Mouse (Mus musculus): ENCODE data around the gene Hrh2.

Hrh2 gene

GRCm38 (mm10) chr13:54176406-54177020 is 15.4 kb upstream of the Hrh2 start:
- no peak for DNase-seq (ENCODE audit: low spot score in 2 of 2)

- DNase-seq (ENCODE audit: low spot score in 2 of 2): no peak
Measured at GRCm38 (mm10) chr13:54177346-54177745, 14.6 kb upstream of the Hrh2 start.

DNA sequence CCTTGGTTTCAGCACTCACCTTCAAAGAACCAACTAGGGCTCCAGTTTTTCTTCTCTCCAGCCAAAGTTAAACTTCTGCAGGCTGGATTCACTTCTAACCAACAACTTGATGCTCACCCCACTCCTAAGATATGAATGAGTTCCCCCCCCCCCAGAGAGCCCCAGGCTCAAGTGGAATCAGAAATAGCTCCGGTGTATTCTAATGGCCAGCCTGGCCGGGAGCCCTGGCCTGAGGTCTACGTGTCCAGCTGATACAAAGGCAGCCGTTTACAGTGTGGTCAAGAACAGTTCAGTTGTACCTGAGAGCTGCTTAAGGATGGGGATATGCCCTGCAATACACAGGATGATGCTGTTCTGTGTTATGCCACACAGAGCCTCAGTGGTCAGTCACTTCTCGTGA is 13.3 kb upstream of the Hrh2 start:
- DNase-seq (ENCODE audit: low spot score in 2 of 2): no peak

DNA sequence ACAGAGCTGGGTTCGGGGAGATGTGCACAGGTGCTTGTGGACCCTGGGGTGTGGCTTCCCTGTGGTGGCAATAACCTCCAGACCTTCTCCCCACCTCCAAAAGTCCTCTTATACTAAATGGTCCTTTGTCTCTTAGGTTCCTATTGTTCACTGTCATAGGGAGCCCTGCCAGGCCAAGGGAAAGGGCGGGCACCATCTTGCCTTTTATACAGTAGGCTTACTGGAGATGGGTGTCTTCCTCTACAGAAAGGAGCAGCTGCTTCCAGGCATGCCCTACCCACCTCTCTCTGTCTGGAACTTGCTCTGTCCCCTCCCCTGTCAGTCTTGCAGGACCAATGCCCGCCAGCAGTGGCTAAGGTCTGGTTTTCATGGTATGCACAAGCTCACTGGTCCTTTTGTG is 12.0 kb upstream of the Hrh2 start:
- DNase-seq (ENCODE audit: low spot score in 2 of 2): no peak

DNA sequence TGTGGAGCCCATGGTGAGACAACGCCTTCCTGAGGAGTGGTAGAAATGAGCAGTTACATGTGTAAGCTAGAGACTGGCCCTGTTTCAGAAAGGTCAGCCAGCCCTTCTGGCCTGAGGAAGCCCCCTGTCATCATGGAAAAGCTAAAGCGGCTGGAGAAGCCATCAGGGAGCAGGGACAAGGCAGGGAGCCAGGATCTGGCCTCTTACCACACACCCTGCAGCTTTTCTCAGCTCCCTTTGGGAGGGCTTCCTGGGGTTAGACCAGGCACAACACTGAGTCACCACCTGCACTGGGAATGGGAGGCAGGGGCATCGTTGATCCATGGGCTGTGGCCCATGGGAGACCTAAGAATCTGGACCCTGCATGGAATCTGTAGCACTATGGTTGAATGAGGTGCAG is 11.5 kb upstream of the Hrh2 start:
- no peak for DNase-seq (ENCODE audit: low spot score in 2 of 2)

DNA sequence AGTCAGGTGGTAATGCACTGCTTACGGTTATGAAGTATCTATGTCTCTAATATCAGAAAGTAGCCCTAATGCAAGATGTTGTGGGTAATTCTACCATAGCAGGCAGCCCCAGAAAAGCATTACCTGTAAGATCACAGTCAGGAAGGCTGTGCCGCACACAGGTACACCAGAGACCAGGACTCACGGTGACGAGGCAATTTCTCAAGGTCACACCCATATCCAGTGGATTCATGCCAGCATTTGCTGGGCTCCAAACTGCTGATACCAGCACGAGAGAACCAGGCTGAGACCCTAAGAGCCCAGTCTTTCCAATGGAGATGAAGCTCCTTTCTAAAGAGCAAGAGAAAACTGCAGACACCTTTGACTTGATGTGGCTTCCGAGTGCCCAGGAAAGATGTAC is 10.6 kb upstream of the Hrh2 start:
- no peak for DNase-seq (ENCODE audit: low spot score in 2 of 2)

- DNase-seq (ENCODE audit: low spot score in 2 of 2): no peak
Measured at GRCm38 (mm10) chr13:54181947-54182346, 10.0 kb upstream of the Hrh2 start.

- DNase-seq (ENCODE audit: low spot score in 2 of 2): no peak
Measured at GRCm38 (mm10) chr13:54186394-54186793, 5.5 kb upstream of the Hrh2 start.

GRCm38 (mm10) chr13:54188190-54188706 is 3.7 kb upstream of the Hrh2 start:
- peak; percentile 51 to 72 for DNase-seq (ENCODE audit: low spot score in 2 of 2)

- DNase-seq (ENCODE audit: low spot score in 2 of 2): no peak
Measured at GRCm38 (mm10) chr13:54189896-54190295, 2.0 kb upstream of the Hrh2 start.

DNA sequence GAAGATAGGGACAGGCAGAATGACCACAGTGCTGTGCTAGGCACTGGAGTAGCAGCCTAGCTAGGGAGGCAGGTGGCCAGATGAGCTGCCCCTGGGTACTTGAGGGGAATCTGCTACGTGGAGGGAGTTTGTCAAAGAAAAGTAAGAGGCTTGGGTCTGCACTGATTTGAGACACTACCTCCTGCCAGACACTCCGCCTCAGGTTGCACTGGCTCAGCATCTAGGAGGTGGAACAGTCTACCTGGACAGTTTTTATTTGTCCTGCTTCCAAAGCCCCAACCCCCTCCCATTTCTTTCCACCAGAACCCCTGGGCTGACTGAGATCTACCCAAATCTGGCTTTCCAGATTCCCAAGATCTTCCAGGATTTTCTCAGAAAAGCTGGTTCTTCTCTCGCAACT is 748 bp upstream of the Hrh2 start:
- no peak for DNase-seq (ENCODE audit: low spot score in 2 of 2)

DNA sequence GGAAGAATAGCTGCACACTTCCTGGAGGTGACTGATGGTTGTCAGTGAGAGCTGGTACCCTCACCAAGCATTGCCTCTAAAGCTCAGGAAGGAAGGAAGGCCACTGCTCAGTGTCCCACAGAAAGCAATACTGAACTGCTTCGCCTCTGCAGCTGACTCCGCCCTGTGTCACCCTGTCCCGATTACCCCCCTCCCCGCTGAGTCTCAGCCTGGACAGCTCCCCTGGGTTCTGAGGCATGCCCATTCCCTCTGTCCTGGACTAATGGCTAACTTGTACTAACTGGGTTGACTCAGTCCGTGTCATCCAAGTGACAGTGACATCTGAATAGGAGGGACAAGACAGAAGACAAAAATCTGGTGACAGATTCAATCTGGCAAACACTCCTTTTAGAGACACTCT is 1.7 kb downstream of the Hrh2 start:
- DNase-seq (ENCODE audit: low spot score in 2 of 2): no peak

DNA sequence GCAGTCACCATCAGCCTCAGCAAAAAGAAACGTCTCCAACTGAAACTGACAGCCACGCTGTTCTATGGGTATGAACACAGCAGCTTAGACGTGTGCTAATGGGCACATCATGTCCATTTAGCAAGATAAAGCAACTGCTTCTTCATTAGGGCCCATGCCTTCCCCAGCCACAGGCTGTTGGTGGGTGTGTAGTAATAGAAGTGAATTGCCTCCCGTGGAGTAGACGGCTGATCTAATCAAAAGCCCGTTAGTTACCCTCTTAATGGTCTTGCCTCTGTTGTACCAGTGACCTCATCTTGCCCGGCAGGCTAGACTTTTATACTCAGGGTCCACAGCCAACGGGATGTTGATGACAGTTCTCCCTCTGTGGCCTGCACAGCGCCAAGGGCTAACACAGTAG is 7.1 kb downstream of the Hrh2 start:
- no peak for DNase-seq (ENCODE audit: low spot score in 2 of 2)

DNA sequence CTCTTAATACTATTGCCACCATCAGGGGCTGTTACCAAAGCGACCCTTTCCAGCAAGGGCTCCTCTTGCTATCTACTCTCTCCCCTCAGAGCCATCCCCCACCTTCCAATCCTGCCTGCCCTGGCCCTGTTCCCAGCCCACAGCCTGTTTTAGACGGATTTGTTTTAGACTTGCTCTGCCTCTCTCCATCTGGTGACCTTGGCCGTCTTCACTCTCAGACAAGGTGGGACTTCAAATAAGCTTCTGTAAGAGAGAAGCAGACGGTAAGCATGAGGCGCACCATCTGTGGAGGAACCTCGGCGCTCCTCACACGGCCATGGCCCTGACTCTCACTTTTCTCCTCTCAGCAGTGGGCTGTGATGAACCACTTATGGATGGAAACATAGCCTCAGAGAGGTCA is 10.5 kb downstream of the Hrh2 start:
- no peak for DNase-seq (ENCODE audit: low spot score in 2 of 2)

GRCm38 (mm10) chr13:54203419-54203818 is 11.5 kb downstream of the Hrh2 start:
- DNase-seq (ENCODE audit: low spot score in 2 of 2): no peak

DNA sequence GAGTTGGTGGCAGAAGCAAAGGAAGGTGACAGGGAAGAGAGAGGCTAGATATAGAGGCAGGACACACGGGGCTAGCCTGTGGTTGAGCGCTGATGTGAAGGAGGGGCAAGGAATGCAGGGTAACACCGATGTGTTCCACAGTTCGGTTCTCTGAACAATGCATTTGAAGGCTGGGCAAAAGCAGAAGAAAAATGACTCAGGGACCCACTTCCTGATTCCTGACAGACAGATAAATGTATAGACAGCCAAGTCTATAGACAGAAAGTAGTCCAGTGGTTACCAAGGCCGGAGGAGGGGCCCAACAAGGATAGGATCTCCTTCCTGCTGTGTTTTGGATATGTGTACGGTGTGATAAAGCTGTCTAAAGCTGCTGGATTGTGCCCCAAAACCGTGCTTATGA is 13.3 kb downstream of the Hrh2 start:
- no peak for DNase-seq (ENCODE audit: low spot score in 2 of 2)

DNA sequence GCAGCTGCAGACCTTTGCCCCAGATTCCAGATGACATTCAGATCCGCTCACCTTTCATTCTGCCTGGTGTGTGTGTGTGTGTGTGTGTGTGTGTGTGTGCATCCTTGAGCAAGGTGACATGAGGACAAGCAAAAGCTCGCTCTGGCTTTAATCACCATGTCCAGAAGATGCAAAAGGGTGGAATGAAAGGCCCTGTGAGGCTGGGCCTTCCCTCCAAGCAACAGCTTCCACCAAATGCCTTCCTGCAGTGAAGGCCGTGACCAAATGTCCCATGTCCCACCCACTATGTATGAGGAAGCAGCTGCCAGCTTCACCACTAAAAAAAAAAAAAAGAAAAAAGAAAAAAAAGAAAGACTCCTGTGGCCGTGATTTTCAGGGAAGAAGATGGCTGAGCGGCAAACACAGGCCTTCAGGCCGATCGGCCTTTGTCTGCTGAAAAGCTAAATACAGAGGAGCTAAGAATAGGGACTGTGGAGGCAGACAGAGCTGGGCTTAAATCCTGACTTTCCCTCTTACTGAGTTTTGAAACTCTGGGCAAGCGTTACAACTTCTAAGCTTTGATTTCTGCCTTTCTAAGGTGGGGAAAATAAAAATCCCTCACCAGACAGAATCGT is 14.3 kb downstream of the Hrh2 start:
- no peak for DNase-seq (ENCODE audit: low spot score in 2 of 2)

DNA sequence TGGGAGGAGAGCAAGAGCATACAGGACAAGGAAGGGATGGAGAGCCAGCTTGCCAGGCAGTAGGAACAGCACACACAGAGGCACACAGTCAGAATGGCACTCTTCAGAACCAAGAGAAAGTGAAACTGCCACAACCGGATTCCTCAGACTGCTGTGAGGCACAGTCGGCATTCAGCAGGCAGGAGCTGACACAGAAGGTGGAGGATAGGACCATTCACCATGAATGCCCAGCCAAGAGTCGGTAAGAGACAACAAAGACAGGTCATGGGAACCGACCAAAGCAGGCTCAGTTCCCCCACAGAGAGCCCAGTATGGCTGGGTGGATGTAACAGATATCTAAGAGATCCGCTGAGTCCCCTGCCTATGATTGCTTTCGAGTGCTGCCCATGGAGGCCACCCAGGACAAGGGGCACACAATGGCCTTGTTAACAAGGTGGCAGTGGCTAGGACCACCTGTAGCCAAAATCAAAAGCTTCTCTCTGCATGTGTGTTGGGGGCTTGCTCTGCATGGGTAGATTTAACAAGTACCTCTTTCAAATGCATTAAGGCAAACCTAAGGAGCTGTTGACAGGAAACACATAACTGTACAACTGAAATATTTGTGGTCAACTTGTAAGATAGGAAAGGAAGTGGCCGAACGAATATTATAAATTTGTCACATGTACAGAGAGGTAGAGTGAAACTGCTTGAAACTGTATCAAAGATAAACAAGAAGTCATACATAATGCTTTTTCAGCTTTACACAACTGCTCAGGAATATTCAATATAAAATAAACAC is 17.7 kb downstream of the Hrh2 start:
- DNase-seq (ENCODE audit: low spot score in 2 of 2): peak; percentile 60 to 64

GRCm38 (mm10) chr13:54211528-54212488 is 19.9 kb downstream of the Hrh2 start:
- no peak for DNase-seq (ENCODE audit: low spot score in 2 of 2)

- no peak for DNase-seq (ENCODE audit: low spot score in 2 of 2)
Measured at GRCm38 (mm10) chr13:54212516-54212915, 20.6 kb downstream of the Hrh2 start.

- DNase-seq (ENCODE audit: low spot score in 2 of 2): no peak
Measured at GRCm38 (mm10) chr13:54215266-54215665, 23.3 kb downstream of the Hrh2 start.

Data from natural killer cell, adult 2 months (primary cell).